Comparison of ENCODE assay signal across 9 mouse cellular contexts in the genomic region with DNA sequence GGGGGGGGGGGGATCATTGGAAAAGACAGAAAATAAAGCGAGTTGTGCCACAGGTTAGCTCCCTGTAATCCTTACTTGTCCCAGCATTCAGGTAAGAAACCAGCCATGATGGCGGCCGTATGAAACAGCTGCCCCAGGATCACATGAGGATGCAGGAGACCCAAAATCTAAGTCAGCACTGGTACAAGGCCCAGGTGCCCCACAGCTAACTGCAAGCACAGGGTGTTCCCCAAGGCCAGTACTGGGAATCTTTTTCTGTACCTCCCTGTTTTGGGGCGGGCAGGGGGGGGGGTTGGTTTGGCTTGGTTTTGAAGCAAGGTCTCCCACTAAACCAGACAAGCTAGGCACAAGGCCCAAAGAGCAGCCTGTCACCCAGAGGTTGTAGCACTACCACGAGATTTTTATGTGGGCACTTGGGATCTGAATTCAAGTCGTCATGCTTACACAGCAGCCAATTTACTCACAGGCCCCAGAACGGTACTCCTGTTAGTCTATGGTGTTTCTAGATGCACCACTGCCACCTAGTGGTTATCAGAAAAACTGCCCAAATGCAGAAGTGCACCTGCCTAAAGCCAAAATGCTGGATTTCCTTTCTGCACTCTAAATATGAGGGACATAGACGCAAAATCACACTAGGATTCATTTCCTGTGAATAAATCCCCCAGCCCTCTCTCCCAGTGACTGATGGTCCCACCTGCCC. TPM values are rescaled to one million over a fixed set of nuclear protein-coding genes. Genes with fewer than 3 reads are reported as not detected.
DNase-seq lines count a peak whose midpoint lies in the region; ATAC-seq lines count a peak whose summit lies in the region.
"Had no signal": no experiment of that assay in that cellular context is flagged by ENCODE, and none has a peak within 500 bp of the region (broad histone marks: within the 10 kb centered on the region; RNA-seq: fewer than 3 reads in every experiment).

No protein-coding gene starts in this region.

- H3K27ac ChIP-seq in midbrain, embryonic 11.5 days (ENCODE audit: low read depth, low read length) = no peak overlapping the region

- ATAC-seq in granulocyte monocyte progenitor cell, adult 5-6 weeks (replicated peaks; ENCODE audit: poor library complexity, severe bottlenecking) = peak; percentile 75
- ATAC-seq in midbrain, embryonic 11.5 days (ENCODE audit: low FRiP score) = peak; percentile 68
- ATAC-seq: Patski had no signal

- H3K9ac ChIP-seq in midbrain, embryonic 11.5 days (ENCODE audit: low read length) = no peak overlapping the region

- peak; percentile 45 to 53 for DNase-seq in adrenal gland, postnatal 36 days
- no peak for DNase-seq in adrenal gland, adult 2 months
- DNase-seq in 416B (ENCODE audit: low read depth) = peak; percentile 73
- peak; percentile 27 to 34 for DNase-seq in cerebellum, adult 18-20 months
- DNase-seq in kidney, postnatal 4 days = peak; percentile 42 to 51
- DNase-seq in midbrain, embryonic 11.5 days (ENCODE audit: low spot score, missing footprints) = peak; percentile 88
- peak; percentile 11 for DNase-seq in yolk sac, embryonic 10.5 days (ENCODE audit: low spot score)

- H3K4me3 ChIP-seq in midbrain, embryonic 11.5 days (ENCODE audit: low read depth, low read length) = no peak overlapping the region

- no peaks in the 10 kb centered on the region for H3K36me3 ChIP-seq in midbrain, embryonic 11.5 days (ENCODE audit: control insufficient read depth, insufficient read depth, low read length)

- H3K4me1 ChIP-seq in midbrain, embryonic 11.5 days (ENCODE audit: control insufficient read depth, insufficient read depth, low read length) = no peaks in the 10 kb centered on the region

- no peaks in the 10 kb centered on the region for H3K27me3 ChIP-seq in midbrain, embryonic 11.5 days (ENCODE audit: control insufficient read depth, insufficient read depth, low read length)
- H3K27me3 ChIP-seq: Patski had no signal

- 46% methylated on average over 8 of the region's 8 CpGs for WGBS in midbrain, embryonic 11.5 days

- no peaks in the 10 kb centered on the region for H3K9me3 ChIP-seq in midbrain, embryonic 11.5 days (ENCODE audit: control insufficient read depth, low read length)

- H3K4me2 ChIP-seq in midbrain, embryonic 11.5 days = no peak overlapping the region

RNA-seq across cellular contexts. Expression of gene Ssu2, which starts 13.8 kb away (rescaled TPM):
- 10 to 100 TPM in 1 of 2 experiments, under 1 TPM in 1; 0.40 to 32.8 TPM for total RNA-seq in adrenal gland, postnatal 36 days (2021)
- total RNA-seq in adrenal gland, adult 2 months (2021) = 10 to 100 TPM in 1 of 2 experiments, under 1 TPM in 1; 0.59 to 27.0 TPM
- 29.5 and 47.1 TPM in 2 replicates for polyA plus RNA-seq in adrenal gland, adult 2 months (2012; rRNA removed)
- total RNA-seq in granulocyte monocyte progenitor cell, adult 5-6 weeks (2014; fragmentation: Nextera tagmentation) = not detected in 2 replicates
- total RNA-seq in granulocyte monocyte progenitor cell, adult 5-6 weeks (2017) = not detected in 2 replicates
- 0.16 and 0.52 TPM in 2 replicates for polyA plus RNA-seq in midbrain, embryonic 11.5 days (2014; fragmentation: Nextera tagmentation; extraction: Ambion mirVana)
- polyA plus RNA-seq: Patski had no signal
